Mouse (Mus musculus): ENCODE measurements at regions not wholly inside any gene's neighbourhood (a gene's known extent, or its start where the extent isn't known, plus 50 kb on each side); places are given as distances from the start of the nearest gene placed in this dataset.

- TF ChIP-seq GATA1 (IDR thresholded peaks at IDR 0.05; ENCODE audit: low read length) (no peak), TAL1 (IDR thresholded peaks at IDR 0.05; ENCODE audit: low read length) (no peak)
Observed at GRCm38 (mm10) chr6:148708389-148708788, 122.9 kb downstream of the Ipo8 start.

Data from erythroblast, embryonic 14.5 days (primary cell).